Mouse (Mus musculus) limb, embryonic 13.5 days (tissue): ENCODE measurements at regions not wholly inside any gene's neighbourhood (a gene's known extent, or its start where the extent isn't known, plus 50 kb on each side); places are given as distances from the start of the nearest gene placed in this dataset.

ENCODE experiments used
- ATAC-seq: fragments of 200-750 bp; cut with Nextera tagmentation; 2 replicates; pipeline ENCODE4 v1.8.0; 2017; ENCODE audit warnings: low read depth, moderate number of reproducible peaks, moderate TSS enrichment; ENCODE audit not compliant: low FRiP score
- H3K27ac ChIP-seq: fragments of 300-500 bp; sonication (generic); 2 replicates; pipeline ENCODE4 v1.5.1; 2015; ENCODE audit warnings: inconsistent platforms, mild to moderate bottlenecking, moderate library complexity
- H3K27me3 ChIP-seq: fragments of 300-500 bp; sonication (generic); 2 replicates; pipeline ENCODE4 v1.6.1; 2015; ENCODE audit warnings: mild to moderate bottlenecking, inconsistent platforms
- H3K36me3 ChIP-seq: fragments of 300-500 bp; sonication (generic); 2 replicates; pipeline ENCODE4 v1.6.1; 2015; ENCODE audit warnings: inconsistent platforms, mild to moderate bottlenecking, moderate library complexity
- H3K4me1 ChIP-seq: fragments of 300-500 bp; sonication (generic); 2 replicates; pipeline ENCODE4 v1.6.1; 2015; ENCODE audit warnings: inconsistent platforms
- H3K4me2 ChIP-seq: fragments of 300-500 bp; sonication (generic); replicated peaks from 2 replicates; pipeline ENCODE4 v1.6.1; 2015; ENCODE audit warnings: inconsistent platforms, mild to moderate bottlenecking, moderate library complexity
- H3K4me3 ChIP-seq: fragments of 300-500 bp; sonication (generic); 2 replicates; pipeline ENCODE4 v1.5.1; 2015; ENCODE audit warnings: moderate library complexity, mild to moderate bottlenecking, inconsistent platforms
- H3K9ac ChIP-seq: fragments of 300-500 bp; sonication (generic); 2 replicates; pipeline ENCODE4 v1.6.1; 2015; ENCODE audit warnings: mild to moderate bottlenecking, inconsistent platforms
- H3K9me3 ChIP-seq: fragments of 300-500 bp; sonication (generic); 2 replicates; pipeline ENCODE4 v1.6.1; 2016; ENCODE audit warnings: inconsistent platforms
- WGBS: fragments of 180-500 bp; shearing (Covaris S2); methylation state at CpG from one replicate; pipeline ENCODE4 v1.1.7; 2015; 5-methylcytosine and 5-hydroxymethylcytosine counted together

- 58% methylated on average over 17 of the region's 17 CpGs for WGBS
- H3K9ac ChIP-seq: no peak overlapping the region
Observed at GRCm38 (mm10) chr5:90026835-90027753, 144.0 kb upstream of the Adamts3 start.

GRCm38 (mm10) chr5:90021447-90021846, 138.3 kb upstream of the Adamts3 start:
- 26% methylated on average over 1 of the region's 1 CpGs for WGBS
- Histone ChIP-seq H3K4me1 (no peaks in the 10 kb centered on the region), H3K4me3 (no peak overlapping the region), H3K9me3 (no peaks in the 10 kb centered on the region), H3K27ac (no peak overlapping the region), H3K27me3 (no peaks in the 10 kb centered on the region), H3K36me3 (no peaks in the 10 kb centered on the region), H3K9ac (no peak overlapping the region), H3K4me2 (no peak overlapping the region)
- no peak for ATAC-seq

More at GRCm38 (mm10) chr5:90026835-90027753, 144.0 kb upstream of the Adamts3 start:
- Histone ChIP-seq H3K9me3 (no peaks in the 10 kb centered on the region), H3K27me3 (no peaks in the 10 kb centered on the region), H3K36me3 (no peaks in the 10 kb centered on the region), H3K4me1 (no peaks in the 10 kb centered on the region), H3K27ac (no peak overlapping the region), H3K4me2 (no peak overlapping the region), H3K4me3 (no peak overlapping the region)
- ATAC-seq: no peak

- Histone ChIP-seq H3K27me3 (no peaks in the 10 kb centered on the region), H3K9ac (no peak overlapping the region), H3K9me3 (no peaks in the 10 kb centered on the region), H3K4me3 (no peak overlapping the region), H3K4me2 (no peak overlapping the region), H3K36me3 (no peaks in the 10 kb centered on the region), H3K27ac (no peak overlapping the region), H3K4me1 (no peaks in the 10 kb centered on the region)
- WGBS: 88% methylated on average over 6 of the region's 6 CpGs
- ATAC-seq: no peak
Observed at GRCm38 (mm10) chr5:90000758-90001157, 117.6 kb upstream of the Adamts3 start.

- Histone ChIP-seq H3K9me3 (no peaks in the 10 kb centered on the region), H3K9ac (no peak overlapping the region), H3K4me3 (no peak overlapping the region), H3K36me3 (no peaks in the 10 kb centered on the region), H3K4me1 (no peaks in the 10 kb centered on the region), H3K27me3 (no peaks in the 10 kb centered on the region), H3K4me2 (no peak overlapping the region), H3K27ac (no peak overlapping the region)
- no peak for ATAC-seq
- WGBS: 81% methylated on average over 2 of the region's 2 CpGs
Observed at GRCm38 (mm10) chr5:89991568-89991967, 108.4 kb upstream of the Adamts3 start.

- ATAC-seq: no peak
- H3K4me2 ChIP-seq: no peak overlapping the region
- H3K27ac ChIP-seq: no peak overlapping the region
- no peaks in the 10 kb centered on the region for H3K9me3 ChIP-seq
- no peaks in the 10 kb centered on the region for H3K4me1 ChIP-seq
- 46% methylated on average over 6 of the region's 6 CpGs for WGBS
- H3K9ac ChIP-seq: no peak overlapping the region
- H3K27me3 ChIP-seq: no peaks in the 10 kb centered on the region
- no peak overlapping the region for H3K4me3 ChIP-seq
- no peaks in the 10 kb centered on the region for H3K36me3 ChIP-seq
Observed at GRCm38 (mm10) chr5:89981627-89982026, 98.5 kb upstream of the Adamts3 start.

GRCm38 (mm10) chr5:89980204-89980603, 97.1 kb upstream of the Adamts3 start:
- WGBS: 88% methylated on average over 3 of the region's 3 CpGs
- Histone ChIP-seq H3K4me2 (no peak overlapping the region), H3K4me1 (no peaks in the 10 kb centered on the region), H3K36me3 (no peaks in the 10 kb centered on the region), H3K27me3 (no peaks in the 10 kb centered on the region), H3K4me3 (no peak overlapping the region), H3K9ac (no peak overlapping the region), H3K27ac (no peak overlapping the region), H3K9me3 (no peaks in the 10 kb centered on the region)
- no peak for ATAC-seq

- H3K27ac ChIP-seq: no peak overlapping the region
- 84% methylated on average over 11 of the region's 11 CpGs for WGBS
- H3K4me2 ChIP-seq: no peak overlapping the region
- H3K9ac ChIP-seq: no peak overlapping the region
- H3K4me3 ChIP-seq: no peak overlapping the region
- no peaks in the 10 kb centered on the region for H3K4me1 ChIP-seq
- no peaks in the 10 kb centered on the region for H3K36me3 ChIP-seq
- H3K27me3 ChIP-seq: no peaks in the 10 kb centered on the region
- H3K9me3 ChIP-seq: no peaks in the 10 kb centered on the region
- no peak for ATAC-seq
Observed at GRCm38 (mm10) chr5:89952611-89953010, 69.5 kb upstream of the Adamts3 start.

GRCm38 (mm10) chr5:89945660-89945925, 62.5 kb upstream of the Adamts3 start:
- Histone ChIP-seq H3K36me3 (no peaks in the 10 kb centered on the region), H3K9me3 (no peaks in the 10 kb centered on the region), H3K9ac (no peak overlapping the region), H3K4me2 (peak overlapping the region; percentile 17; the same call in 1 of the 2 replicates), H3K4me3 (no peak overlapping the region), H3K27me3 (no peaks in the 10 kb centered on the region), H3K27ac (peak overlapping the region; percentile 29; the same call in 1 of the 2 replicates), H3K4me1 (peaks cover 22% of the 10 kb centered on the region)
- 23% methylated on average over 3 of the region's 3 CpGs for WGBS
- peak; percentile 55; the same call in 1 of the 2 replicates for ATAC-seq

- 42% methylated on average over 5 of the region's 5 CpGs for WGBS
- Histone ChIP-seq H3K9ac (no peak overlapping the region), H3K36me3 (no peaks in the 10 kb centered on the region), H3K9me3 (peaks cover under 1% of the 10 kb centered on the region; the same call in 1 of the 2 replicates), H3K27me3 (no peaks in the 10 kb centered on the region), H3K4me1 (peaks cover 22% of the 10 kb centered on the region), H3K4me3 (no peak overlapping the region), H3K4me2 (peak overlapping the region; percentile 17; the same call in 1 of the 2 replicates), H3K27ac (peak overlapping the region; percentile 29; the same call in 1 of the 2 replicates)
- peak; percentile 81 for ATAC-seq
Observed at GRCm38 (mm10) chr5:89944855-89945659, 61.9 kb upstream of the Adamts3 start.

GRCm38 (mm10) chr5:89943276-89944127, 60.4 kb upstream of the Adamts3 start:
- Histone ChIP-seq H3K27ac (no peak overlapping the region), H3K36me3 (no peaks in the 10 kb centered on the region), H3K9me3 (peaks cover 9% of the 10 kb centered on the region; the same call in 1 of the 2 replicates), H3K4me2 (no peak overlapping the region), H3K9ac (no peak overlapping the region), H3K4me1 (peaks cover 22% of the 10 kb centered on the region), H3K4me3 (no peak overlapping the region), H3K27me3 (no peaks in the 10 kb centered on the region)
- ATAC-seq: no peak
- 61% methylated on average over 9 of the region's 9 CpGs for WGBS

GRCm38 (mm10) chr5:89942244-89942643, 59.1 kb upstream of the Adamts3 start:
- Histone ChIP-seq H3K36me3 (no peaks in the 10 kb centered on the region), H3K9me3 (peaks cover 9% of the 10 kb centered on the region; the same call in 1 of the 2 replicates), H3K27ac (no peak overlapping the region), H3K4me1 (peaks cover 22% of the 10 kb centered on the region), H3K4me2 (no peak overlapping the region), H3K27me3 (no peaks in the 10 kb centered on the region), H3K4me3 (no peak overlapping the region), H3K9ac (no peak overlapping the region)
- ATAC-seq: no peak
- WGBS: 35% methylated on average over 4 of the region's 4 CpGs
